Mouse (Mus musculus): ENCODE data around the gene Recql. TPM values are rescaled to one million over a fixed set of nuclear protein-coding genes. Genes with fewer than 3 reads are reported as not detected.

Recql gene
- total RNA-seq (2017), result 38.8 and 48.3 TPM in 2 replicates

DNA sequence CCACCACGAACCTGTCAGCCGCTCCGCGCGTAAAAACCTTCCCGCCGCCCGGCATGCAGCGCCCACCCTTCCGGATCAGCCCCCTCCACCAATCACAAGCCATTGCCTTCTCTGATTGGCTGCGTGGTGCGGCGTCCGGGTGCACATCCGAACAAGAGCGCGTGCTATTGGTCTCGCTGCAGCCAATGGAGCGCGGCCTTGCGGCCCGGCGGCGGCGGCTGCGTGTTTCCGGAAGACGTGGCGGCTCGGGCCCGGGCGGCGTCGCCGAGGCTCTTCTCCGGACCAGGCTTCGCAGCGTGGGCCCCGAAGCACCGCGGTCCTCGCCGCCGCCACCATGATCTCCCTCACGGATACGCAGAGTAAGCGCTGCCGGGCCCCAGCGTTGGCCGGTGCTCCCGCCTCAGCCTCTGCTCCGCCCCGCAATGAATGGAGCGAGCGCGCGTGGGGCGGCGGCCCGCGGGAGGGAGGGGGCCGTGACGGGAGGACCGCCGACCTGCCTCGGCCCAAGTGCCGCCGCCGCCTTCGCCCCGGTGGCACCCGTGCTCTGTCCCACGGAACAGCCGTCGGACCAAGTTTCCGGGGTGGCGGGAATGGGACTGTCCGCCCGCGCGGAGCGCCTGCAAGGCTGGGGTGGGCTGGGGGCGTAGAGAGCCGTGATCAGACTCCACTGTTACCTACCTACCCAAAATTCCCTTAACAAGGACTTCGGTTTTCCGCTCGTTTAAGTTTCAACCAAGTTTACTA lies at the start of gene Recql, which contains the start of gene Golt1b:
TSS of gene Recql (minus strand) at position 77 of the 744 bp plus-strand sequence.
TSS of gene Golt1b (plus strand) at position 211 of the 744 bp plus-strand sequence.
- peak; percentile 100 for ATAC-seq (ENCODE audit: extremely low read depth, insufficient number of reproducible peaks, low FRiP score, poor library complexity, severe bottlenecking)

DNA sequence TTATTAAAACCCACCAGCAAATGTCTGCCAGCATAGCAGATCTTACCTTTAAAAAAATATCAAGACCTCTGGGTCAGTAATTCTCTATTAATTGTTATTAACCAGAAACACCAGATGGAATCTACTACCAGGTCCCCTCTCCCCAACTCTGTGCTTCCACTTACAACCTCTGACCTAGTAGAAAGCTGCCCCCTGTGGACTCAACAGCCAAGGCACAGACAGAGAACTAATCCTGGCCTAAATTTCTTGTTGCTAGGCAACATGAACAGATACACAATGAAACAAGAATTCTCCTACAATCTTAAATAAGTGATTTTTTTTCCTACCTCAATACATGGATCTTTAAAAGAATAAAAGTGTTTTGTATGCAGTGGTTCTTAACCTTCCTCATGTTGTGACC lies 42.2 kb upstream of the Recql start:
- no peak for ATAC-seq (ENCODE audit: extremely low read depth, insufficient number of reproducible peaks, low FRiP score, poor library complexity, severe bottlenecking)

DNA sequence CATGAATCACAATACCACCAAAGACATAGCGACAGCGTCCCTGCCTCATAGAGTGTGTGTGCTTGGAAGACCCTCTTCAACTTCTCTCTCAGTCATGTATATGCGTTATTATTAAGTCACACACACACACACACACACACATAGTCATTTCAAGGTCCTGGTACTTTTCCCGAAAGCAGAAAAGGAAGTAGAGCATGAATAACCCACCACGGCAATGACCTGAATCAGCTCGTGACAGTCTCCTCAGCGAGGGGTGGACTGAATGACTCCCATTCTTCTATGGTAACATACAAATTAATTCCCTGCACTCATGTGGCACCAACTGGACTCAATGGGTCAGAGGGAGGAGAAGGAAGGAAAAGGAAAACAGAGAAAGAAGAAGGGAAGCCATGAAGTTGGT lies 38.1 kb upstream of the Recql start:
- ATAC-seq (ENCODE audit: extremely low read depth, insufficient number of reproducible peaks, low FRiP score, poor library complexity, severe bottlenecking), result no peak

DNA sequence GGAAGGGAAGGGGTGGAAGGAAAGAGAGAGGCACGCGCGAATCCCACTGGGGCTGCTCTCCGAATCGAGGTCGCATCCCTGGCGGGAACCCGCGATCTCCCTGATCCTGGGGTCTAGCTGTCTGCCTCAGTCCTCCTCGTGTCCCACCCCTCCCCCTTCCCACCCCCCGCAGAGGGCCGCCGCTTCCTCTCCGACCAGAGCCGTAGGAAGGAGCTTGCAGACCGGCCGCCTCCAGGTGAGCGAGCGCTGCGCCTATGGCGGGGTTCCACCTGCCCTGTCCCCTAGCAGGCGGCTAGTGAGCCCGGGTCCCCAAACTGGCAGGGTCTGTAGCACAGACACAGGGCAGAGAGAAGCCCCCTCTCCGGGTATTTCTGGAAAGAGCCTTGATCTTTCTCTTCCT lies 27.7 kb upstream of the Recql start:
- no peak for ATAC-seq (ENCODE audit: extremely low read depth, insufficient number of reproducible peaks, low FRiP score, poor library complexity, severe bottlenecking)

DNA sequence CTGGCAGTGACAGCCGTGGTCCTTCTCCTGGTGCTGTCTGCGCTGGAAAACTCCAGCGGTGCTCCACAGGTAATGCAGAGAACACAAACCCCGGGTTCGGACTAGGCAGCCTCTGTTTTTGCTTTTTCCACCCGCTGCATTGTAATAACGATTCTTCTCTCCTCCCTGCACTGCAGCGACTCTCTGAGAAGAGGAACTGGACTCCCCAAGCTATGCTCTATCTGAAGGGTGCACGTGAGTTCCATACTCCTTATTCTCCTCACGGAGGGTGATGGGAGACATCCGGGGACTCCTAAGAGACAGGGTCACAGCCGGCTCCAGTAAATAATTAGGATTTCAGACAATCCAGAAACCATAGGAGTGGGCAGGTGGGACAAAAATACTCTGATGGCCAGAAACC lies 27.0 kb upstream of the Recql start:
- no peak for ATAC-seq (ENCODE audit: extremely low read depth, insufficient number of reproducible peaks, low FRiP score, poor library complexity, severe bottlenecking)

DNA sequence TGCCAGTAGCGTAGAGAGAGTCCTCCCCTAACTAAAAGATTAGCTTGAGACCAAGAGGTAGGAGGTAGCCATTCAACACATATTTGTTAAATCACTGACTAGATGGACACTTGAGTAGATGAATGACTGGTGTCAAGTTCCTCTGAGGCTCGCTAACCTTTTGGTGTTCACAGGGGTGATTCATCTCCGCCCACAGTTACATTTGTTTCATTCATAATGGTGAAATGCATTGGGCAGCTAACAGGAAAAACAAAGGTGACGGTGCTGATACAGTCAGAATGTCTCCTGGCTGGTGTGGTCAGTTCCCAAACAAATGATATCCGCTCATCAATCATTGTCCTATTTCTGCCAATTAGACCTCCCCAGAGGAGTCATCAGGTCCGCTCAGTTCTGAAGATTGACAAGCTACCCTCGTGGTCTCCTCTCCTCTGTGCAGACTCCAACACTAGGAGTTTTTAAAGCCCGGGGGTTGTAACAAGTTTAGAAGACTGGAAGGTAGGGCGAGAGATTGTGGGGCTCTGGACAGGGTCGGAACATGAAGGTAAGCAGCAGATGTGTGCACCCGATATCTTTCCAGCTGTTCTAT lies 26.1 kb upstream of the Recql start, which contains the start of gene Spx:
TSS of gene Spx (plus strand) at position 536 of the 586 bp plus-strand sequence.
- ATAC-seq (ENCODE audit: extremely low read depth, insufficient number of reproducible peaks, low FRiP score, poor library complexity, severe bottlenecking), result no peak

DNA sequence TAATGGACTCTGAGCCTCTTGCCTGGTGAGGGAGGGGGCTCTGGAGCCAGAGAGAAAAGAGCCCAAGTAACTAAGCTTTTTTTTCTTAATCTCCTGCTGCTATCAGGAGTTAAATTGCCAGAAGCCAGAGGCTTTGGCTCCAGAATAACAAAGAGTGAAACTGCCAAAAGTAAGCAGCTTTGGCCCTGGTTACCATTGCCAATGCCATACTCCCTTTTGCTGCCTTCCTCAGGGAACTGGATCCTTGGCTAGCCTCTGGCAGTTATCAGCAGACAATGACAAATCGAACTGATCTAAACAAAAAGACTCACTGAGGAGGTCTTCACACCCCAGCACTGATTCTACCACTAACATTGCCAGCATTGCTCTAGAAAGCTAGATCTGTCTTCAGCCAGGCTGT lies 24.3 kb upstream of the Recql start:
- ATAC-seq (ENCODE audit: extremely low read depth, insufficient number of reproducible peaks, low FRiP score, poor library complexity, severe bottlenecking), result no peak

DNA sequence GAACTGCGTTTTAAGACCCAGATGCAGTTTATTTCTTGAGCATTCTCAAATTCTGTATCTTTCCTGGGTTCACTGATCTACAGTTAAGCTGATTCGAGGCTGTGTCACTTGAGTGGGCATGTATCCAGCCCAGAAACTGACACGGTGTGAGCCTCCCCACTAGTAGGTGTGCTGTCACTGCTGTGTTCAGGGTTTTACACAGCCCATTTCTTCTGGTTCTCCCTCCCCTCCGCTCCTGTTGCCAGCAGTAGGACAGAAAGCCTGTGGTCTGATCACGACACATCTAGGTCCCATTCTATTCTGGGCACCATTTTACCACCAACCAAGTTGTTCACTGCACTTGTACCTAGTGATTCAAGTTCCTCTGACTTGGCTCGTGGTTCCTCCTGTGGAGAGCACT lies 8.9 kb upstream of the Recql start:
- no peak for ATAC-seq (ENCODE audit: extremely low read depth, insufficient number of reproducible peaks, low FRiP score, poor library complexity, severe bottlenecking)

DNA sequence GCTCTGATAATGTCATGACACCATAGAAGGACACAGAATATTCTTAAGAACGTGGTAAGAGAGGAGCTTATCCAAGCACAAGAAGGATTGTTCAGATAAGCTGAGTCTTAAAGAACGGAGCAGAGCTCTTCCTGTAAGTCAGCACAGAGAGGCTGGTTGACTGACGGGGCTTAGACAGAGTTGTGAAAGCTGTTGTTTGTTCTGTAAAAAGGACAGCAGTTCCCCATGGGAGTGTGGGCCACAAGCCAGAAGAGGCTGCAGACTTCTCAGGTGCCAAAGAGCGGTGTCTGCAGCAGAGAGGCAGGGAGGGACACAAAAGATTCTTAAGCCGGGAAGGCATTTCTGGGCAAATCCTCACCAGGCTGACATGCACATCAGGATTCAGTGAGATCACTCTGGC lies 7.8 kb upstream of the Recql start:
- no peak for ATAC-seq (ENCODE audit: extremely low read depth, insufficient number of reproducible peaks, low FRiP score, poor library complexity, severe bottlenecking)

DNA sequence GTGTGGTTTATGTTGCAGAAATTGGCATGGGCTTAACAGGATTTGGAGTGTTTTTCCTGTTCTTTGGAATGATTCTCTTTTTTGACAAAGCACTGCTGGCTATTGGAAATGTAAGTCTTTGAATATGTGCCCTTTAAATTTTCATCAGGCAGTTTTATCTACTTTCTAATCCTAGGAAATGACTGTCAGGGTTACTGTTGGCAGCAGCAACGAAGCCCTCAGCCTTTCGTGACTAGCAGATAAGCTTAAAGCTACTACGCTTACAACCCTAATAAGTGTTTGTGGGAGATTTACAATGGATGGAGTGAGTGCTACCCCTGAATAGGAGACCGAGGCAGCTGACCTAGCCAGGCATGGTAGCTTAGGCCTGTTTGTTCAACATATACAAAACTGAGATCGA lies 5.4 kb upstream of the Recql start:
- ATAC-seq (ENCODE audit: extremely low read depth, insufficient number of reproducible peaks, low FRiP score, poor library complexity, severe bottlenecking), result no peak

DNA sequence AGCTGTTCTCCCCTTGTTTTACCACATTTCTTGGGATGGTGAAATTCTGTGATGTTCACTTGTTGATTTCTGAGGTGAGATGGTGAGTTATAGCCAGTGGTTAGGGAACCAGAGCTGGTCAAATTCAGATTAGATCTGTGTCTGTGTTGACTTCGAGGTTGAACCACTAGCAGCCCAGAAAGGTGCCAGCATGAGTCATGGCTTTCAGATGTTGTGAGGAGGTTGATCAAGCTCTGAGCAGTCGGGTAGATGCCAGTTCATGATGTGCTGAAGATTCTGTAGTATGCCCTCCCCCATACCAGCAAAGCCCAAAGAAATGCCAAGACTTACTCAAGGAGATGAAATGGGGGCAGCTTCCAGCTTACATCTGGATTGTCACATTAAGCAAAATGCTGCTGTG lies 2.2 kb upstream of the Recql start:
- ATAC-seq (ENCODE audit: extremely low read depth, insufficient number of reproducible peaks, low FRiP score, poor library complexity, severe bottlenecking), result no peak

DNA sequence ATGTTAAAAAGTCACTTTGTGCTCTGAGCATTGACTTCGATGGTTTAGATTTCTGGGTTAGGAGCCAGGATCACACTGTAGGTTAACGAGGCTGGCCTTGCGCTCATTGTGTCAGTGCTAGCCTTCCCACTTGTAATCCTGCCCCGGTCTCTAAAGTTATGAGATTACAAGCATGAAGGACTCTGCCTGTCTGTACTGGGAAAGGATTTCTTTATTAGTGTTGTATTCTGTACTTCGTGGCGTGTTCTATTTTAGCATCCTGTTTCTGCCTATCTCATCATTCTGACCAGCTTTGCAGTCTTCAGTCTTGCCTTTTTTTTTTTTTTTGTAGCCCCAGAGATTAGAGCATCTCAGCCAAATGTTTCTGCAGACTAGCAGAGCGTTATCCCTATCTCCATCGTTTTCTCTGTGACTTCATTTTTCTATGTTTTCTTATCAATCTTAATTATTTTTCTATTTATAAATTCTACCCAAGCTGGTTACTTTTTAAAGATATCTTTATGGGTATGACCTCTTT lies 926 bp upstream of the Recql start:
- no peak for ATAC-seq (ENCODE audit: extremely low read depth, insufficient number of reproducible peaks, low FRiP score, poor library complexity, severe bottlenecking)

DNA sequence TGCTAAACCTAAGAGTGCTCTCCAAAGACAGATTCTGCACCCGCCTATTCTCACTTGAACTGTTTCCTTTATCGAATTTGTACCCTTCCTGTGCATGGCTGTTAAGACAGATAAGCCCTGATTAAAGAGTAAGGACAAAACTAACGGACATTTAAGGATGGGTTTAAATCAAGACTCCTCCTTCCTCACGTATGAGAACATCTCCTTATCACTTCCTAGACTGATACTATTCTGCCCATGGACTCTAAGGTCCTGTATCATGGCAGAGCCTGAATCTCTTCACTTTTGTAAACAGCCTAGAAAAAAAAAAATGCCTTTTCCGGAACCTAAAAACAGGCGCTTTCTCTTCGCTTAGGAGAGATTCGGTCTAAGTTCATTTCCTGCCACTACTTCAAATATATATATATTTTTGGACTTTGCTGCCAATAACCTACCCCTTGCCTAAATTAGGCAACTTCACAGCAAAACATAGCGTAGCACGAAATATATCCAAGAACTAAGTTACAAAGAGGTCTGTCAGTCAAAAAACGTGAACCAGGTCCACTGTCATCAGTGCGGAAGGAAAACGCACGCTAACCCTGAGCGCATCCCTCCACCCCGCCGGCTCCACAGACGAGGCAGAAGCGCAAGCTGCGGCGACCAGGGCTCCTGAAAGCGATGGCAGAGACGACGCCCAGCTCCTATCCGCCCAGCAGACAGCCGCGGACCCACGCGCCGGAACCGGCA lies 439 bp downstream of the Recql start:
- no peak for ATAC-seq (ENCODE audit: extremely low read depth, insufficient number of reproducible peaks, low FRiP score, poor library complexity, severe bottlenecking)

DNA sequence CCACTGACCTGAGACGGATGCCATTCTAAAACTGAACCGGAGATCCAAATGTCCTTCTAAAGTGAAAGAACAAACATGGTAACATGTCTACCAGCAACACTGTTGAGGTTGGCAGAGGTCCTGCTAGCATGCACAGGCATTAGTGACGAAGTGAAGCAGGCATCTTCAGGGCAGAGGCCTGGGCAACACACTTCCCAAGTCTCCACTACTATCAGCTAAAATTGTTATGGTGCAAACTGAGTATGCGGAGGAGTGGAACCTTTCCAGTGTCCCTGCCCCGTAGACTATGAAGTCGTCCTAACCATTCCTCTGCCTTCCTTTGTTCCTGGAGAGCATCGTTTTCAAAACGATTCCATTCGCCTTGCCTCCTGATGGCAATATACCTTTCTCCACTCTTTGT lies 2.4 kb downstream of the Recql start:
- no peak for ATAC-seq (ENCODE audit: extremely low read depth, insufficient number of reproducible peaks, low FRiP score, poor library complexity, severe bottlenecking)

DNA sequence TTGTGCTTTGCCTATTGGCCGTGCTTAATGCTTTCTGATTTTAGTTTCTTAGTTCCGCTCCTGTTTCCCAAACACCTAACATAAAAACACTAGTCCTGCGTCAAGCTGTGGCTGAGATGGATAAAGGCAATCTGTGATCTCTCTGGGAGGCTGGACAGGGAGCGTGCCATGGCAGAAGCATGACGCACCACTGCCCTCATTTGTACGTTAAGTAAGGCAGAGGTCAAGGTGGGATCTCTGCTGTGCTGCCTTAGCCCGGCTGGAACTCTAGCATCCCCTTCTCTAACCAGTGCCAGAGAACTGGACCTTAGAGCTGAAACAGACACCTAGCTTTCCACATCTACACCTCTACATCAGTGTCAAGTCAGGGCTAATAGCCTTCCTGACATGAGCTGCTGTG lies 5.3 kb downstream of the Recql start:
- no peak for ATAC-seq (ENCODE audit: extremely low read depth, insufficient number of reproducible peaks, low FRiP score, poor library complexity, severe bottlenecking)

DNA sequence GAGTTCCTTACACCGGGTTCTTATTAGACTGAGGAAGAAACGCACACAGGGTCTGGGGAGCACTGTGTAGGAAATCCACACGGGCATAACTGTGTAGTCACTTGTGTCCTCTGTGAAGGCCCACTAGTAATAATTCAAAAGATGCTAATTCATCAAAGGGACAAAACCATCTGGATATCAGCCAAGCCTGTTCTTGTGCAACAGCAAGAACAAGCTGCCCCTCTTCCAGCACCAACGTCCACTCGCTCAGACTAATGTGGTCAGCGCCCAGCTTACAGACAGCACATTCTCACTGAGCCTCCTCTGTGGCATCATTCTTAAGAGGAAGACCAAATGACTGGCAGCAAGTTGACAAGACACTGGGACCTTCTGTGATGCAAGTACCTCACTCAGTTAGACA lies 6.9 kb downstream of the Recql start:
- no peak for ATAC-seq (ENCODE audit: extremely low read depth, insufficient number of reproducible peaks, low FRiP score, poor library complexity, severe bottlenecking)

DNA sequence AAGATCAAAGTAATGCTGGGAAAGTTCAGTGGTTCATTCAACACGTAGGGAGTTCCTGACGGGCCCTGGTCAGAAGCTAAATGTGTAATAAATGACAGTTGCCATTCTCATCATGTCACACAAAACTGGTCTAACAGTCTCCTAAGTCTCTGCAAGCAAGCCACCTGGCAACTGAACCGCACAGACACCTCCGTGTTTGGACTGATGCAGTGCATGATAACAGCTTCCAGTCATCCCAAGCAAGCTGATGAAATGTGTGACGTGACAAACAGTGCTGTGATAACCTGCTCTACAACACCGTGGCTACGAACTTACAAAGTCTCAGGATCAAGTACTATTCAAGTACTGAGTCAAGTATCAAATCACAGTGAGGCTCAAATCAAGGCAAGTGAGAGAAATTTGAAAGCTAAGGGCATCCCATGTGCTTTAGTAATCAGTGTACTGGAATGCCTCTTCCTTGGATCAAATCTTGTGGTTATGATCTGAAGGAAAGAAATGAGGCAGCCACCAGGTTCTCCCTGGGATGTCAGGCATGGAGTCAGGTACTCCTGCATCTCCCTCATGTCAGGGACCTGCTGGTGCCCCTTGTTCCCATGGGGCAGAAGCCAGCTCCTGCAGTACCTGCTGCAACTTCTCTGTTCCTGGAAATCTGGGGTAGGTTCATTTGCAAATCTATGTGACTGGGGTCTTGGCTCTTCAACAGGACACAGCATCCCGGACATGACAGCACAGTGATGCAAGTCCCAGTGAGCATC lies 8.1 kb downstream of the Recql start:
- no peak for ATAC-seq (ENCODE audit: extremely low read depth, insufficient number of reproducible peaks, low FRiP score, poor library complexity, severe bottlenecking)

DNA sequence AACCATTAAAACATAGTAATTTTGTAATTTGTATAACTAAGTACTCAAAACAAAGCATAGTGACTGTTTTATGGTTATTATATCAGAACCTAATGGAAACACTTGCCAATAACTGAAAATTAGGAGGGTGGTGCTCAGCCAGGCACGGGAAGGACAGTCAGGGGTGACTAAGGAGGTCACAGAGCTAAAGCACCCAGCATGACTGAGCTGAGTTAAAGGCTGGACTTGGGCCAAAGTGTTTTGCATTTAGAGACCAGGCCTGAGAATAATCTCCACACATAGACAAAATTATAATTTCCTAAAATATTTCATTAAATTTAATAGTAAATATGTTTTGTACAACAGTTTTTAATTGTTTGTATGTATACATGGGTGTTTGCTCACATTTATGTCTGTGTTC lies 9.8 kb downstream of the Recql start:
- ATAC-seq (ENCODE audit: extremely low read depth, insufficient number of reproducible peaks, low FRiP score, poor library complexity, severe bottlenecking), result no peak

DNA sequence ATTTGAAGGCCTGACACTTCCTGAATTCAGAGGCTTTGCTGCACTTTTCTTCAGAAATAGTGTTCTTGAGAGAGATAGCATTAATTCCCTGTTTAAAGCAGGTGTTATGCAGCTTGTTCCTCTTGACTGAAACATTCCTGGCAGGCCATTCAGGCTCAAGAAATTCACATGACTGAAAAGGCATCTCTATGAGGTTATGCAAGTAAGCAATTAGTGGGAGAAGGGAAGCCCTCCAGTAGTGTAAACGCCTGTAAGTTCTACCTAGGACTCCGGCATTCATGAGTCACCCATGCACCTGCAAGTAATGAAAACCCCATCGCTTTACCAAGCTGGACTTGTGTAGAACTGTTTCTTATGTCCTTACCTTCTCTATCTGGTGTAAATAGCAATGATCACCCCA lies 17.3 kb downstream of the Recql start:
- ATAC-seq (ENCODE audit: extremely low read depth, insufficient number of reproducible peaks, low FRiP score, poor library complexity, severe bottlenecking), result no peak

All from neutrophil, adult 5-6 weeks (primary cell).